Mouse (Mus musculus): ENCODE results near the gene 1700018F24Rik.
A peak's percentile ranks its signal among the peaks of the same experiment; 100 is the strongest.
"Not testable (repeated sequence)": the region's sequence is repeated elsewhere in the genome, so short reads cannot be mapped to it uniquely, and the experiment has no call there.

Gene 1700018F24Rik

GRCm38 (mm10) chr5:145081866-145082613 lies 39.2 kb downstream of the 1700018F24Rik start:
- DNase-seq (ENCODE audit: low spot score in 2 of 2), result no peak

GRCm38 (mm10) chr5:145083201-145083600 lies 40.4 kb downstream of the 1700018F24Rik start:
- DNase-seq (ENCODE audit: low spot score in 2 of 2), result not testable (repeated sequence)

- peak; percentile 93 to 94 for DNase-seq (ENCODE audit: low spot score in 2 of 2)
Measured at GRCm38 (mm10) chr5:145083632-145084451, 41.1 kb downstream of the 1700018F24Rik start, which contains the start of the genes Arpc1a and Kpna7. Gene Arpc1a, plus strand, starts transcription at chr5:145083830. Gene Kpna7, minus strand, starts transcription at chr5:145084030.

- DNase-seq (ENCODE audit: low spot score in 2 of 2), result no peak
Measured at GRCm38 (mm10) chr5:145084822-145085221, 42.0 kb downstream of the 1700018F24Rik start.

GRCm38 (mm10) chr5:145088186-145088585 lies 45.4 kb downstream of the 1700018F24Rik start:
- no peak for DNase-seq (ENCODE audit: low spot score in 2 of 2)

- no peak for DNase-seq (ENCODE audit: low spot score in 2 of 2)
Measured at GRCm38 (mm10) chr5:145089878-145090277, 47.1 kb downstream of the 1700018F24Rik start.

Measured in spleen, postnatal 36 days (tissue).